Mouse (Mus musculus) neural tube, embryonic 13.5 days (tissue): ENCODE results near the gene Agfg1. TPM values are rescaled to one million over a fixed set of nuclear protein-coding genes. Genes with fewer than 3 reads are reported as not detected.

Source experiments
- ATAC-seq: fragments of 200-750 bp; cut with Nextera tagmentation; 2 replicates; pipeline ENCODE4 v1.8.0; 2017; ENCODE audit warnings: low read depth, mild to moderate bottlenecking, moderate TSS enrichment, moderate library complexity
- H3K27ac ChIP-seq: fragments of 300-500 bp; sonication (generic); replicated peaks from 2 replicates; pipeline ENCODE4 v1.5.1; 2015; ENCODE audit warnings: moderate library complexity, mild to moderate bottlenecking, inconsistent platforms
- H3K27me3 ChIP-seq: fragments of 300-500 bp; sonication (generic); 2 replicates; pipeline ENCODE4 v1.6.1; 2015; ENCODE audit warnings: mild to moderate bottlenecking, inconsistent platforms
- H3K36me3 ChIP-seq: fragments of 300-500 bp; sonication (generic); 2 replicates; pipeline ENCODE4 v1.6.1; 2015; ENCODE audit warnings: mild to moderate bottlenecking, inconsistent platforms
- H3K4me1 ChIP-seq: fragments of 300-500 bp; sonication (generic); replicated peaks from 2 replicates; pipeline ENCODE4 v1.6.1; 2015; ENCODE audit warnings: inconsistent platforms
- H3K4me2 ChIP-seq: fragments of 300-500 bp; sonication (generic); 2 replicates; pipeline ENCODE4 v1.6.1; 2015; ENCODE audit warnings: inconsistent platforms, mild to moderate bottlenecking, moderate library complexity
- H3K4me3 ChIP-seq: fragments of 300-500 bp; sonication (generic); 2 replicates; pipeline ENCODE4 v1.5.1; 2015; ENCODE audit warnings: mild to moderate bottlenecking, inconsistent platforms
- H3K9ac ChIP-seq: fragments of 300-500 bp; sonication (generic); 2 replicates; pipeline ENCODE4 v1.6.1; 2015; ENCODE audit warnings: moderate library complexity, mild to moderate bottlenecking, inconsistent platforms
- H3K9me3 ChIP-seq: fragments of 300-500 bp; sonication (generic); 2 replicates; pipeline ENCODE4 v1.6.1; 2016; ENCODE audit warnings: inconsistent platforms
- WGBS: fragments of 180-500 bp; shearing (Covaris S2); methylation state at CpG from one replicate; pipeline ENCODE4 v1.1.7; 2015; 5-methylcytosine and 5-hydroxymethylcytosine counted together
- polyA plus RNA-seq: library from polyadenylated mRNA; unstranded; fragments of >200 nt; fragmentation: Nextera tagmentation; extraction: Ambion mirVana; gene quantifications from 2 replicates; pipeline ENCODE4 v1.2.1, GENCODE M21; 2015

The Agfg1 gene
- polyA plus RNA-seq: 35.3 and 36.9 TPM in 2 replicates

DNA sequence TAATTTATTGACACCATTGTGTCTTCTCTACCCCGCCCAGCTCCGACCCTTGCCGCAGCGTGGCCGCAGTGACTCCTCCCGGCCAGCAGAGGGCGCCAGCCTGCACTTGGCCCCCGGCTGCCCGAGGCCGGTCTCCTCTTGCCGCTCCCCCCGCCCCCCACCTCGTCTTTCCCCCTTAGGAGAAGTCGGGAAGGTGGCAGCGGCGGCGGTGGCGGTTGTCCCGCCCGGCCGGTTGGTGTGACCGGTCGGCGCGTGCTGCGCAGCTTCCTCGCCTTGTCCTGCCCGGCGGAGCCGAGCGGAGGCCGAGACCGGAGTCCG lies at the start of gene Agfg1:
TSS of gene Agfg1 (plus strand) at position 188 of the 318 bp plus-strand sequence.
- Histone ChIP-seq H3K27ac (peak within 1 kb of the TSS; percentile 92), H3K36me3 (no peaks in the 10 kb centered on the region), H3K4me1 (peaks cover 44% of the 10 kb centered on the region), H3K9me3 (no peaks in the 10 kb centered on the region), H3K9ac (peak within 1 kb of the TSS; percentile 98), H3K27me3 (no peaks in the 10 kb centered on the region), H3K4me3 (peak within 1 kb of the TSS; percentile 84), H3K4me2 (peak within 1 kb of the TSS; percentile 87)
- ATAC-seq: peak; percentile 92
- under 1% methylated on average over 32 of the region's 34 CpGs for WGBS

DNA sequence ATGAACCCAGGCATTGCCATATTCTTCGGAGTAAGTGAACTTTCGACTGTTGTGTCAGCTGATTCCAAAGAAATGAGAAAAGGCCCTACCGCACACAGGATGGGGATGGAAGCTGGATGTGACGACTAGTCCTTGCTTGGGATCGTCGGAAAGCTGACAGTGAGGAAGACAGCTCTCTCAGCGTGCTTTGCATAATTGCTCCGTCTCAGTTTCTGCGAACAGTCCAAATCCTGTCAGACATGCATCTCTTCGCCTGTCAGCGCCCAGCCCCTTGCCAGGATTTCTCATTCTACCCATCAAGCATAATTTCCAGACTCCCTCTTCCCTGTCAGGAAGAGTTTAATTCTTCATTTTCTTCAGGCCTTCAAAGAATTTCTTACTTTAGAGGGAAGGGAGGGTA lies 48.2 kb upstream of the Agfg1 start:
- 82% methylated on average over 11 of the region's 11 CpGs for WGBS
- H3K4me2 ChIP-seq: no peak overlapping the region
- H3K9ac ChIP-seq: no peak overlapping the region
- H3K4me3 ChIP-seq: no peak overlapping the region
- H3K36me3 ChIP-seq: no peaks in the 10 kb centered on the region
- no peak for ATAC-seq
- H3K27ac ChIP-seq: no peak overlapping the region
- H3K4me1 ChIP-seq: 0 out of 2 replicates have a peak, but pooled peaks cover 8% of the 10 kb centered on the region
- H3K27me3 ChIP-seq: no peaks in the 10 kb centered on the region
- H3K9me3 ChIP-seq: no peaks in the 10 kb centered on the region

DNA sequence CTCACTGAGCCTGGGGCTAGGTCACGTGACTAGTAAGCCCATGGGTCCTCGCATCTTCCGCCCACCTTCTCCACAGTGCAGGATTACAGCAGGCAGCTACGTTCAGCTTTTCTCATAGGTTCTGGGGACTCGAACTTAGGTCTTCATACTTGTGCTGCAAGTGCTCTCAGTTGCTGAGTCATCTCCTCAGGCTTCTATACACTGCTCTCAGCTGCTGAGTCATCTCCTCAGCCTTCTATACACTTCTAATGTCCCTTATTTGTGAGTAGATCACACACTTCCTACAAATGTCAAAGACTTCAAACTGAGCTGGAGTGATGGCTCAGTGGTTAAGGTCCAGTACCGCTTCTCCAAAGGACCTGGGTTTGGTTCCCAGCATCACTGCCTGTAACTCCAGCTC lies 47.0 kb upstream of the Agfg1 start:
- no peak overlapping the region for H3K9ac ChIP-seq
- no peaks in the 10 kb centered on the region for H3K9me3 ChIP-seq
- WGBS: 93% methylated on average over 6 of the region's 6 CpGs

DNA sequence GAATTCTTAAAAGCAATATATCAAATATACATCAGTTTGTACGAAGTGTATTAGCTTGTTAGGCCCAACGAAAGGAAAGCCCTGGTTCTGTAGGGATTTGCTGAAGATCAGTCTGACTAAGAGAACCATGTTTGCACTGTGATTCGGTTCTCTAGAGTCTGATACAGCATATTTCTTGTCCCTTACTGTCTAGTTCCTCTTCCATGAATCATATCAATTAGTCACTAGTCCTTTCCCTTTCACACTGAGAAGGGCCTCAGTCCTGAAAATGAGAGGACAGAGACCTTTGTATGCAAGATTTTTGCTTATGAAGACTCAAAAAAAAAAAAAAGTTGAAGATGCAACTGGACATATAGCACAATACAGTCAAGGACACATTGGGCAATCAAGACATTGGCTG lies 46.2 kb upstream of the Agfg1 start:
- WGBS: 87% methylated on average over 3 of the region's 3 CpGs
- peaks cover 7% of the 10 kb centered on the region; the same call in 1 of the 2 replicates for H3K4me1 ChIP-seq
- ATAC-seq: no peak

More for the DNA sequence above, 47.0 kb upstream of the Agfg1 start:
- 0 out of 2 replicates have a peak, but pooled peaks cover 8% of the 10 kb centered on the region for H3K4me1 ChIP-seq
- no peak overlapping the region for H3K27ac ChIP-seq
- H3K27me3 ChIP-seq: no peaks in the 10 kb centered on the region
- no peak for ATAC-seq
- H3K4me3 ChIP-seq: no peak overlapping the region
- H3K4me2 ChIP-seq: no peak overlapping the region
- H3K36me3 ChIP-seq: no peaks in the 10 kb centered on the region

DNA sequence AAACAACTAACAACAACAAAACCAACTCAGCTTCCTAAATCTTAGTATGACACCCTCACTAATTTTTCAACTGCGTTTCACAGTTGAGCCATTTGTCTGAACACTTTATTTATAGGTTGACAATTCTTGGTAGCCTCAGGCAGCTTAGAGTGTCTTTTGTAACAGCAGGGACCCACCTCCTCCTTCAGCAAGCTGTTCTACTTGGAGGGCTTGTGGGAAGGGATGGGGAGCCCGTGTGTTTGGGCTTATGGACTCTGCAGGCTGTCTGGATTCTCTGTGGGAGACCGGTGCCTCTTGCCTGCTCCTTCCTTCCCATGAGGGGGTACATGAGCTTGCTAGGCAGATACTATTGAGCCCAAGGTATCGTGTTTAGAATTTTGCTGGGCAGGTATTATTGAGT lies 45.3 kb upstream of the Agfg1 start:
- no peak overlapping the region for H3K27ac ChIP-seq
- no peak overlapping the region for H3K4me2 ChIP-seq
- H3K9me3 ChIP-seq: no peaks in the 10 kb centered on the region
- H3K4me3 ChIP-seq: no peak overlapping the region
- peaks cover 10% of the 10 kb centered on the region; the same call in 1 of the 2 replicates for H3K4me1 ChIP-seq
- no peak overlapping the region for H3K9ac ChIP-seq
- H3K27me3 ChIP-seq: no peaks in the 10 kb centered on the region
- H3K36me3 ChIP-seq: no peaks in the 10 kb centered on the region
- no peak for ATAC-seq
- 38% methylated on average over 4 of the region's 4 CpGs for WGBS

More for the DNA sequence above, 46.2 kb upstream of the Agfg1 start:
- no peak overlapping the region for H3K4me2 ChIP-seq
- H3K27me3 ChIP-seq: no peaks in the 10 kb centered on the region
- no peak overlapping the region for H3K4me3 ChIP-seq
- no peak overlapping the region for H3K27ac ChIP-seq
- H3K9ac ChIP-seq: no peak overlapping the region
- H3K9me3 ChIP-seq: no peaks in the 10 kb centered on the region
- H3K36me3 ChIP-seq: no peaks in the 10 kb centered on the region

DNA sequence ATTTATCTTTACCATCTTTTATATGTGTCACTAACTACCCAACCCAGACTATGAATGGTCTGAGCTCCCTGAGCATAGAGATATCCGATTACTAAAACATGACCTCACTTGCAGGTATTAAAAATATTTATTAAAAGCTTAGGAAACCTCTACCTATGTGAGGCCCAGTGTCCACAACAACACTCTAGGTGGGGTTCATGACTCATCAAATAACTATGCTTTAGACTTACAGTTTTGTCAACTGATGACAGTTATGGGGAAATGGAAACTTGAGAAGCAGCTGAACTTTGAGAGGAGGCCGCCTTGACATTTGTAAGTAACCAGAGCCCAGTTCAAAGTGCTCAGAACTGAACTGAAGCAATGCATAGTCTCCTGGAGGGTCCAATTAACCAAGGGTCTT lies 44.1 kb upstream of the Agfg1 start:
- H3K9ac ChIP-seq: no peak overlapping the region
- no peaks in the 10 kb centered on the region for H3K27me3 ChIP-seq
- H3K36me3 ChIP-seq: no peaks in the 10 kb centered on the region
- no peak overlapping the region for H3K4me3 ChIP-seq
- H3K4me2 ChIP-seq: no peak overlapping the region
- no peaks in the 10 kb centered on the region for H3K9me3 ChIP-seq
- 87% methylated on average over 2 of the region's 2 CpGs for WGBS
- no peak for ATAC-seq
- no peak overlapping the region for H3K27ac ChIP-seq
- peaks cover 10% of the 10 kb centered on the region; the same call in 1 of the 2 replicates for H3K4me1 ChIP-seq

DNA sequence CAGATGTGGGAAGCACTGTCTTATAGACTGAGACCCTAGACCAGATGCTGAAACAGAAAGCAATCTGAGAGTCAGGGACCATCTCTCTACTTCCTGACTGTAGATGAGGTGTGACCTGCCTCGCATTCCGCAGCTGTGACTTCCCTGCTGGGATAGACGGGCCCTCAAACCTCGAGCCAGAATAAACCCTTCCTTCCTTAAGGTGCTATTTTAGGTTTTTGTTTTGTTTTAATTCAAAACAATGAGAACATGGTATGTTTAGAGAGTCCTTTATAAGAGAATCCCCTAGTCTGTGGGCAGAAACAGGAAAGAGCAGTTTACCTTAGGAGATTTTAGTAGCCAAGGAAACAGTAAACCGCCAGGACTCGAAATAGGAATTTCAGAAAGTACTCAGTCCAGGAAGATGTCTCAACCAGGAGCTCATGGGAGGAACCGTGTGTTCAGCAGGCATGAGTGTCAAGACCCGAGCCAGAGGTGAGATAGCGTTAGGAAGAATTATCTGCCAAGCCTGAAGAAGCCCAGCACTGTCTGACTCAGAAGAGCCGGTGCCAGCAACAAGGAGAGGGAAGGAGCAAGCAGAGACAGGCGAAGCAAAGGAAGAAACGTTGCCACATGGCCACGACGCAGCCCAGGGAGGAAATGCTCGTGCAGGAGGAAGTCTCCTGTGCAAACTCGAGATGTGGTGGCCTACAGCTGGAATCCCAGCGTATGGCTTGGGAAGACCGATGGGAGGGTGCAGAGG lies 43.4 kb upstream of the Agfg1 start:
- H3K4me1 ChIP-seq: peaks cover 10% of the 10 kb centered on the region; the same call in 1 of the 2 replicates
- 0 out of 2 replicates have a peak overlapping the region, but pooled peaks have one; percentile 28 for H3K27ac ChIP-seq
- 79% methylated on average over 18 of the region's 18 CpGs for WGBS
- H3K27me3 ChIP-seq: no peaks in the 10 kb centered on the region
- ATAC-seq: no peak
- no peak overlapping the region for H3K9ac ChIP-seq
- no peak overlapping the region for H3K4me3 ChIP-seq
- no peaks in the 10 kb centered on the region for H3K36me3 ChIP-seq
- H3K4me2 ChIP-seq: no peak overlapping the region
- H3K9me3 ChIP-seq: no peaks in the 10 kb centered on the region

DNA sequence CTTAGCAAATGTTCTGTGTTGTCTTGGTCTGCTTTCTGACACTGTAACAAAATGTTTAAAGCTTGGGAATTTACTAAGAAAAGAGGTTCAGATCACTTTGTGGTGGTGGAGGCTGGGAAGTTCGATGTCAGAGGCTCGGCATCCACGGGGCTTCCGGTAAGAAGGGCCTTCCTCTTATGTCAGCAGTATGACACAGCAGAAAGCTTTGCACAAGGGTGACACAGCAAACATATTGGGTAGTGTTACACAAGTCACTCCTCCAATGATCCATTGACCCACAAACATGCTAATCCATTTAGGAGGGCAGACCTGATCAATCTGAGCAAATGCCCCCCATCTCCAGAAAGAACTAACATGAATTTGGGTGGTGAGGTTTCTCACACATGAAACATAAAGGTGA lies 42.2 kb upstream of the Agfg1 start:
- H3K27me3 ChIP-seq: no peaks in the 10 kb centered on the region
- no peak overlapping the region for H3K4me2 ChIP-seq
- no peak overlapping the region for H3K9ac ChIP-seq
- 97% methylated on average over 4 of the region's 4 CpGs for WGBS
- no peaks in the 10 kb centered on the region for H3K36me3 ChIP-seq
- no peak overlapping the region for H3K4me3 ChIP-seq
- no peaks in the 10 kb centered on the region for H3K9me3 ChIP-seq
- ATAC-seq: no peak
- H3K4me1 ChIP-seq: peaks cover 10% of the 10 kb centered on the region; the same call in 1 of the 2 replicates
- no peak overlapping the region for H3K27ac ChIP-seq

DNA sequence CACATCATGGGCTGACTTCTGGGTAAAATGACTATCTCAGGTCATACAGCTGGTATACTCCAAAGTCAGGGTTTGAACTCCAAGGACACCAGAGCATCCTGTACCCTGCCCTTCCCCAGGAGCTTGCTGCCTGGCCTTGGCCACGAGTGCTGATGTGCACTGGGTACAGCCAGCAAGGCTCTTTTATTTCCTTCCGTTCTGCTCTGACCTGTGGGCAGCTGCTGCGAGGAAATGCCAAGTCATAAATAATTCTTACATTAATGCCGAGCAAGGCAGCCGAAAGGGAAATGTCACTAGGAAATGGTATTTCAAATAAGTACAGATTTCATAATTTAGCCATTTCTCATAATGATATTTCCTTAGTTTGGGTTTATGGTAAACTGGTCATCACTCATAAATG lies 41.0 kb upstream of the Agfg1 start:
- H3K4me2 ChIP-seq: no peak overlapping the region
- 33% methylated on average over 5 of the region's 5 CpGs for WGBS

DNA sequence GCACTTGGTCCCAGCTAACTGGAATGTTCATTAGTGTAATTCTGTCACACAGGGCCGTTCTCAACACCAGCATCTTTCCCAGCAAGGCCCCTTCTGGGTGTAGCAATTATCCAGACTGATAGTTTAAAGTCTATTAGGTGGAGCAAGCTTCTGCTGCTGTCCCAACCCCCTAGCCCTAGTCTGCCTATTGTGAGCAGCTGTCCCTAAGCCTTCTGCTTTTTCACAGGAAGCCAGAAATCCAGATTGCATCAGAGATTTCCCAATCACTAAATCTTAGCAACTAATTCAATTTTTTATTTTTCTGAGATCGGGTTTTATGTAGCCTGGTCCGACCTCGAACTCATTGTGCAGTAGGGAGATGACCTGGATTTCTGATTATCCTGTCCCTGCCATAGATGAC lies 40.4 kb upstream of the Agfg1 start:
- Histone ChIP-seq H3K4me3 (no peak overlapping the region), H3K4me2 (no peak overlapping the region), H3K36me3 (no peaks in the 10 kb centered on the region), H3K27me3 (no peaks in the 10 kb centered on the region), H3K4me1 (peaks cover 10% of the 10 kb centered on the region; the same call in 1 of the 2 replicates), H3K27ac (no peak overlapping the region), H3K9me3 (no peaks in the 10 kb centered on the region), H3K9ac (no peak overlapping the region)
- 71% methylated on average over 4 of the region's 4 CpGs for WGBS
- ATAC-seq: no peak

More for the DNA sequence above, 41.0 kb upstream of the Agfg1 start:
- no peak overlapping the region for H3K9ac ChIP-seq
- H3K36me3 ChIP-seq: no peaks in the 10 kb centered on the region
- peaks cover 10% of the 10 kb centered on the region; the same call in 1 of the 2 replicates for H3K4me1 ChIP-seq
- H3K27ac ChIP-seq: no peak overlapping the region
- no peaks in the 10 kb centered on the region for H3K9me3 ChIP-seq
- no peak for ATAC-seq
- H3K4me3 ChIP-seq: no peak overlapping the region
- no peaks in the 10 kb centered on the region for H3K27me3 ChIP-seq

DNA sequence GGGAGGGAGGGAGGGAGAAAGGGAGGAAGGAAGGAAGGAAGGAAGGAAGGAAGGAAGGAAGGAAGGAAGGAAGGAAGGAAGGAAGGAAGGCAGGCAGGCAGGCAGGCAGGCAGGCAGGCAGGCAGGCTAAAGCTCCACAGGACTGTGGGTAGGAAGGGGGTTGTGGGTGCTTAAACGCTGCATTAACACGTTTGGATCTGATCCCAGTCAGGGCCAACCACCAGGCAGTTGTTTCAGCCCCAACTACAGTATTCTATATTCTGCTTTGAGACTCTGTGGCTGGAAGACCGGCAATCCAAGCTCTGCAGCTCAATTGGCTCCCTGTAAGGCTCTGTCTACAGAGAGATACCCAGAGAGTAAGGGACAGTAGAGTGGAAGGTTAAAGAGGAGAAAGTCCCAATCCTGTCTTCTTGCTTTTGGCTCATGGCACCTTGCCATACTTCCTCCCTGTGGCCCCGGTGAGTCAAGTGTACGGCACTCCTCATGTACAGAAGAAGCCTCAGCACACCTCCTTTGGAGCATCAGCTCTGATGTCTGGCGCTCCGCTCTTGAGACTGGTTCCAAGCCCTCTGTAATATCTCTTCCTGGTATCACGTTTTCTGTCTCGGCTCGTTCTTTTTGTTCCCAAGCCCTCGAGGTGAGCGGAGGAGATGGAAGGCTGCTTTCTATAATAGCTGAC lies 38.0 kb upstream of the Agfg1 start:
- no peak overlapping the region for H3K27ac ChIP-seq
- no peak overlapping the region for H3K4me2 ChIP-seq
- 79% methylated on average over 12 of the region's 12 CpGs for WGBS
- H3K9ac ChIP-seq: no peak overlapping the region
- H3K27me3 ChIP-seq: no peaks in the 10 kb centered on the region
- ATAC-seq: no peak
- no peaks in the 10 kb centered on the region for H3K36me3 ChIP-seq
- H3K9me3 ChIP-seq: no peaks in the 10 kb centered on the region
- H3K4me1 ChIP-seq: peaks cover 5% of the 10 kb centered on the region; the same call in 1 of the 2 replicates
- H3K4me3 ChIP-seq: no peak overlapping the region

DNA sequence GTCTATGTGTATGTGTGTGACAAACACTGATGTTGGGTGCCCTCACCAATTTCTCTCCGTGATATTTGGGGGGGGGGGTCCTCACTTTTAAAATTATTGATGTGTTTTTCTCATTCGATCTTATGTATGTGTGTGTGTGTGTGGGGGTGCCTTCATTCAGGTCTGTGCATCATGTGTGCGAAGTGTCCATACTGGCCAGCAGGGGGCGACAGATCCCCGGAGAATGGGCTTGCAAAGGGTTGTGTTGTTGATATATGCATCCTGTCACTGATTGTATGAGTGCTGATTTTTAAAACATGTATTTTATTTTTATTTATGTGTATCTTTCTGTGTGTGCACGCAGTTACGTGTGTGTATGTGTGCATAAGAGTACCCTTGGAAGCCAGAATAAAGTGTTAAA lies 35.7 kb upstream of the Agfg1 start:
- ATAC-seq: no peak
- Histone ChIP-seq H3K9ac (no peak overlapping the region), H3K9me3 (no peaks in the 10 kb centered on the region), H3K4me1 (no peaks in the 10 kb centered on the region), H3K27ac (no peak overlapping the region), H3K4me2 (no peak overlapping the region), H3K36me3 (no peaks in the 10 kb centered on the region), H3K4me3 (no peak overlapping the region), H3K27me3 (no peaks in the 10 kb centered on the region)
- 76% methylated on average over 7 of the region's 7 CpGs for WGBS
